In genomic region chr2:35897125-35897524, GRCm38 (mm10) we compare ENCODE assay signal across 23 mouse cellular contexts.
DNase-seq lines count a peak whose midpoint lies in the region; ATAC-seq and TF ChIP-seq lines count a peak whose summit lies in the region.
"Had no signal": no experiment of that assay in that cellular context is flagged by ENCODE, and none has a peak within 500 bp of the region (broad histone marks: within the 10 kb centered on the region; RNA-seq: fewer than 3 reads in every experiment).

No protein-coding gene starts in this region.

- H3K4me3 ChIP-seq in kidney, postnatal 0 days (replicated peaks; ENCODE audit: low read depth, low read length) = no peak overlapping the region
- no peak overlapping the region for H3K4me3 ChIP-seq in kidney, embryonic 14.5 days (ENCODE audit: low read length)
- no peak overlapping the region for H3K4me3 ChIP-seq in liver, postnatal 0 days (ENCODE audit: low read depth, low read length)
- H3K4me3 ChIP-seq in cortical plate, adult 2 months (ENCODE audit: insufficient read depth, low read length) = no peak overlapping the region
- H3K4me3 ChIP-seq: embryonic facial prominence, embryonic 12.5 days; hindbrain, embryonic 13.5 days; limb, embryonic 13.5 days; liver, embryonic 15.5 days; midbrain, embryonic 13.5 days had no signal

- no peaks in the 10 kb centered on the region for H3K9me3 ChIP-seq in kidney, postnatal 0 days (replicated peaks; ENCODE audit: low read length)
- H3K9me3 ChIP-seq in kidney, embryonic 14.5 days (ENCODE audit: control insufficient read depth, low read length) = no peaks in the 10 kb centered on the region
- no peaks in the 10 kb centered on the region for H3K9me3 ChIP-seq in liver, postnatal 0 days (ENCODE audit: low read length)
- H3K9me3 ChIP-seq: embryonic facial prominence, embryonic 12.5 days; hindbrain, embryonic 13.5 days; limb, embryonic 13.5 days; liver, embryonic 15.5 days; midbrain, embryonic 13.5 days had no signal

- H3K4me2 ChIP-seq in kidney, postnatal 0 days (ENCODE audit: low read length) = no peak overlapping the region
- H3K4me2 ChIP-seq in kidney, embryonic 14.5 days (replicated peaks; ENCODE audit: low read depth, low read length) = no peak overlapping the region
- no peak overlapping the region for H3K4me2 ChIP-seq in liver, postnatal 0 days (ENCODE audit: low read depth, low read length)
- H3K4me2 ChIP-seq: embryonic facial prominence, embryonic 12.5 days; hindbrain, embryonic 13.5 days; limb, embryonic 13.5 days; liver, embryonic 15.5 days; midbrain, embryonic 13.5 days had no signal

- WGBS in kidney, postnatal 0 days = 82% methylated on average over 2 of the region's 2 CpGs
- 76% methylated on average over 2 of the region's 2 CpGs for WGBS in kidney, embryonic 14.5 days
- WGBS in liver, postnatal 0 days (ENCODE audit: insufficient replicate concordance) = 68% methylated on average over 2 of the region's 2 CpGs

- no peak overlapping the region for H3K27ac ChIP-seq in kidney, postnatal 0 days
- no peak overlapping the region for H3K27ac ChIP-seq in kidney, embryonic 14.5 days (ENCODE audit: low read depth, low read length)
- no peak overlapping the region for H3K27ac ChIP-seq in liver, postnatal 0 days (ENCODE audit: low read depth)
- H3K27ac ChIP-seq in cortical plate, adult 2 months (ENCODE audit: insufficient read depth, low read length) = no peak overlapping the region
- H3K27ac ChIP-seq: embryonic facial prominence, embryonic 12.5 days; hindbrain, embryonic 13.5 days; limb, embryonic 13.5 days; liver, embryonic 15.5 days; midbrain, embryonic 13.5 days had no signal

- H3K9ac ChIP-seq in kidney, postnatal 0 days (ENCODE audit: low read depth, low read length) = no peak overlapping the region
- H3K9ac ChIP-seq in kidney, embryonic 14.5 days (ENCODE audit: low read depth, low read length) = no peak overlapping the region
- no peak overlapping the region for H3K9ac ChIP-seq in liver, postnatal 0 days (replicated peaks)
- H3K9ac ChIP-seq: embryonic facial prominence, embryonic 12.5 days; hindbrain, embryonic 13.5 days; limb, embryonic 13.5 days; liver, embryonic 15.5 days; midbrain, embryonic 13.5 days had no signal

- no peaks in the 10 kb centered on the region for H3K4me1 ChIP-seq in kidney, postnatal 0 days (replicated peaks; ENCODE audit: insufficient read depth, low read length)
- H3K4me1 ChIP-seq in kidney, embryonic 14.5 days (ENCODE audit: control insufficient read depth, insufficient read depth, low read length) = no peaks in the 10 kb centered on the region
- no peaks in the 10 kb centered on the region for H3K4me1 ChIP-seq in liver, postnatal 0 days (ENCODE audit: insufficient read depth)
- 0 out of 2 replicates have a peak, but pooled peaks cover 2% of the 10 kb centered on the region for H3K4me1 ChIP-seq in cortical plate, adult 2 months (ENCODE audit: control insufficient read depth, insufficient read depth, low read length)
- H3K4me1 ChIP-seq: embryonic facial prominence, embryonic 12.5 days; hindbrain, embryonic 13.5 days; liver, embryonic 15.5 days; midbrain, embryonic 13.5 days had no signal

- TF ChIP-seq EP300 in liver, postnatal 0 days (IDR thresholded peaks at IDR 0.05; ENCODE audit: low read depth) = no peak

- H3K36me3 ChIP-seq in kidney, postnatal 0 days (ENCODE audit: insufficient read depth, low read length) = no peaks in the 10 kb centered on the region
- H3K36me3 ChIP-seq in kidney, embryonic 14.5 days (ENCODE audit: control insufficient read depth, insufficient read depth, low read length) = no peaks in the 10 kb centered on the region
- no peaks in the 10 kb centered on the region for H3K36me3 ChIP-seq in liver, postnatal 0 days (replicated peaks; ENCODE audit: insufficient read depth, low read length)
- H3K36me3 ChIP-seq: embryonic facial prominence, embryonic 12.5 days; hindbrain, embryonic 13.5 days; limb, embryonic 13.5 days; liver, embryonic 15.5 days; midbrain, embryonic 13.5 days had no signal

- TF ChIP-seq CTCF in kidney, postnatal 0 days (IDR thresholded peaks at IDR 0.05; ENCODE audit: low read depth) = peak; percentile 38
- peak; percentile 17; the same call in 1 of the 2 replicates for TF ChIP-seq CTCF in liver, postnatal 0 days (IDR thresholded peaks at IDR 0.05; ENCODE audit: low read depth)
- TF ChIP-seq CTCF in cortical plate, adult 2 months (IDR thresholded peaks at IDR 0.05; ENCODE audit: extremely low read depth, insufficient read depth, low read length) = peak; percentile 42

- H3K27me3 ChIP-seq in kidney, postnatal 0 days (ENCODE audit: insufficient read depth, low read length) = no peaks in the 10 kb centered on the region
- no peaks in the 10 kb centered on the region for H3K27me3 ChIP-seq in kidney, embryonic 14.5 days (ENCODE audit: control insufficient read depth, insufficient read depth, low read length)
- H3K27me3 ChIP-seq in liver, postnatal 0 days (ENCODE audit: insufficient read depth, low read length) = no peaks in the 10 kb centered on the region
- H3K27me3 ChIP-seq: embryonic facial prominence, embryonic 12.5 days; hindbrain, embryonic 13.5 days; limb, embryonic 13.5 days; liver, embryonic 15.5 days; midbrain, embryonic 13.5 days had no signal

- DNase-seq in frontal cortex, postnatal 10 days (ENCODE audit: low spot score in 2 of 2) = no peak
- no peak for DNase-seq in kidney, postnatal 0 days (ENCODE audit: low spot score)
- DNase-seq in liver, postnatal 0 days = no peak
- no peak for DNase-seq in liver
- DNase-seq: adrenal gland, postnatal 36 days; cerebellum, adult 11 months; cerebellum, postnatal 14 days; gastrocnemius, postnatal 14 days; heart, adult 11 months; heart, postnatal 36 days; kidney, adult 9 months; kidney, postnatal 36 days; lung, postnatal 10 days; thymus, postnatal 14 days had no signal

- no peak for TF ChIP-seq POLR2A in cortical plate, adult 2 months (IDR thresholded peaks at IDR 0.05; ENCODE audit: extremely low read depth, insufficient read depth, low read length)

- peak; percentile 89 for ATAC-seq in frontal cortex, adult (ENCODE audit: low TSS enrichment)
- no peak for ATAC-seq in kidney, postnatal 0 days (replicated peaks; ENCODE audit: low FRiP score, low read depth)
- no peak for ATAC-seq in kidney, embryonic 14.5 days (ENCODE audit: low FRiP score, low TSS enrichment)
- ATAC-seq in liver, postnatal 0 days = no peak
- ATAC-seq: CD4-positive, CD25-positive, alpha-beta regulatory T cell, adult 4 months; midbrain, embryonic 13.5 days had no signal
